Mouse (Mus musculus): Measurements from ENCODE around the gene Shc4.
A peak's percentile ranks its signal among the peaks of the same experiment; 100 is the strongest.

The Shc4 gene

GRCm38 (mm10) chr2:125724086-125724430, at the start of gene Shc4:
Shc4 (minus strand) TSS chr2:125724148.
- peak; percentile 47 for DNase-seq (ENCODE audit: low spot score)

- DNase-seq (ENCODE audit: low spot score): no peak
Observed at GRCm38 (mm10) chr2:125765029-125765428, 41.1 kb upstream of the Shc4 start.

GRCm38 (mm10) chr2:125764531-125764930, 40.6 kb upstream of the Shc4 start:
- no peak for DNase-seq (ENCODE audit: low spot score)

- DNase-seq (ENCODE audit: low spot score): no peak
Observed at GRCm38 (mm10) chr2:125749330-125749729, 25.4 kb upstream of the Shc4 start.

GRCm38 (mm10) chr2:125739338-125739737, 15.4 kb upstream of the Shc4 start:
- no peak for DNase-seq (ENCODE audit: low spot score)

- no peak for DNase-seq (ENCODE audit: low spot score)
Observed at GRCm38 (mm10) chr2:125738718-125739117, 14.8 kb upstream of the Shc4 start.

- DNase-seq (ENCODE audit: low spot score): no peak
Observed at GRCm38 (mm10) chr2:125736025-125736343, 12.0 kb upstream of the Shc4 start.

GRCm38 (mm10) chr2:125735333-125736024, 11.5 kb upstream of the Shc4 start:
- DNase-seq (ENCODE audit: low spot score): no peak

- no peak for DNase-seq (ENCODE audit: low spot score)
Observed at GRCm38 (mm10) chr2:125734741-125735140, 10.8 kb upstream of the Shc4 start.

- DNase-seq (ENCODE audit: low spot score): peak; percentile 84
Observed at GRCm38 (mm10) chr2:125731763-125732560, 8.0 kb upstream of the Shc4 start.

GRCm38 (mm10) chr2:125724546-125725114, 682 bp upstream of the Shc4 start:
- peak; percentile 19 for DNase-seq (ENCODE audit: low spot score)

GRCm38 (mm10) chr2:125723408-125724085, 401 bp downstream of the Shc4 start:
- peak; percentile 2 for DNase-seq (ENCODE audit: low spot score)

GRCm38 (mm10) chr2:125723086-125723407, 901 bp downstream of the Shc4 start:
- no peak for DNase-seq (ENCODE audit: low spot score)

- no peak for DNase-seq (ENCODE audit: low spot score)
Observed at GRCm38 (mm10) chr2:125716599-125716998, 7.3 kb downstream of the Shc4 start.

- DNase-seq (ENCODE audit: low spot score): no peak
Observed at GRCm38 (mm10) chr2:125706510-125706921, 17.4 kb downstream of the Shc4 start.

GRCm38 (mm10) chr2:125704907-125705631, 18.9 kb downstream of the Shc4 start:
- no peak for DNase-seq (ENCODE audit: low spot score)

- no peak for DNase-seq (ENCODE audit: low spot score)
Observed at GRCm38 (mm10) chr2:125702851-125703250, 21.1 kb downstream of the Shc4 start.

- DNase-seq (ENCODE audit: low spot score): no peak
Observed at GRCm38 (mm10) chr2:125701606-125702005, 22.3 kb downstream of the Shc4 start.

GRCm38 (mm10) chr2:125696219-125696618, 27.7 kb downstream of the Shc4 start:
- no peak for DNase-seq (ENCODE audit: low spot score)

- no peak for DNase-seq (ENCODE audit: low spot score)
Observed at GRCm38 (mm10) chr2:125694798-125695197, 29.1 kb downstream of the Shc4 start.

- DNase-seq (ENCODE audit: low spot score): no peak
Observed at GRCm38 (mm10) chr2:125692010-125692409, 31.9 kb downstream of the Shc4 start.

All from yolk sac, embryonic 10.5 days (tissue).